Mouse (Mus musculus): Measurements from ENCODE around the gene Dnah8. TPM values are rescaled to one million over a fixed set of nuclear protein-coding genes. Genes with fewer than 3 reads are reported as not detected.

The Dnah8 gene
- polyA plus RNA-seq, 1 experiment: not detected

GRCm38 (mm10) chr17:30904096-30904495 lies 279.9 kb downstream of the Dnah8 start:
- H3K27me3 ChIP-seq (replicated peaks): peaks cover 71% of the 10 kb centered on the region
- H3K36me3 ChIP-seq (replicated peaks; ENCODE audit: low read length): no peaks in the 10 kb centered on the region
- TF ChIP-seq GATA1 (IDR thresholded peaks at IDR 0.05; ENCODE audit: borderline replicate concordance, low read length): no peak
- TF ChIP-seq FLI1 (IDR thresholded peaks at IDR 0.05; ENCODE audit: low read length): no peak
- peaks cover 18% of the 10 kb centered on the region for H3K9me3 ChIP-seq
- H3K4me1 ChIP-seq: peaks cover 49% of the 10 kb centered on the region
- H3K4me3 ChIP-seq (replicated peaks): no peak overlapping the region

- Histone ChIP-seq H3K27me3 (replicated peaks) (peaks cover 60% of the 10 kb centered on the region), H3K4me3 (replicated peaks) (peak overlapping the region; percentile 54), H3K36me3 (replicated peaks; ENCODE audit: low read length) (no peaks in the 10 kb centered on the region), H3K4me1 (peaks cover 42% of the 10 kb centered on the region), H3K9me3 (no peaks in the 10 kb centered on the region)
- TF ChIP-seq GATA1 (IDR thresholded peaks at IDR 0.05; ENCODE audit: borderline replicate concordance, low read length) (peak; percentile 75), FLI1 (IDR thresholded peaks at IDR 0.05; ENCODE audit: low read length) (no peak)
Observed at GRCm38 (mm10) chr17:30907577-30907976, 283.4 kb downstream of the Dnah8 start.

GRCm38 (mm10) chr17:30910866-30911731 lies 286.9 kb downstream of the Dnah8 start:
- no peaks in the 10 kb centered on the region for H3K9me3 ChIP-seq
- no peaks in the 10 kb centered on the region for H3K36me3 ChIP-seq (replicated peaks; ENCODE audit: low read length)
- TF ChIP-seq FLI1 (IDR thresholded peaks at IDR 0.05; ENCODE audit: low read length): no peak
- TF ChIP-seq GATA1 (IDR thresholded peaks at IDR 0.05; ENCODE audit: borderline replicate concordance, low read length): no peak
- H3K4me3 ChIP-seq (replicated peaks): no peak overlapping the region
- H3K27me3 ChIP-seq (replicated peaks): peaks cover 44% of the 10 kb centered on the region
- H3K4me1 ChIP-seq: peaks cover 34% of the 10 kb centered on the region

- no peak overlapping the region for H3K4me3 ChIP-seq (replicated peaks)
- peaks cover 44% of the 10 kb centered on the region for H3K27me3 ChIP-seq (replicated peaks)
- peaks cover 29% of the 10 kb centered on the region for H3K4me1 ChIP-seq
- H3K9me3 ChIP-seq: no peaks in the 10 kb centered on the region
- H3K36me3 ChIP-seq (replicated peaks; ENCODE audit: low read length): no peaks in the 10 kb centered on the region
- TF ChIP-seq FLI1 (IDR thresholded peaks at IDR 0.05; ENCODE audit: low read length) (no peak), GATA1 (IDR thresholded peaks at IDR 0.05; ENCODE audit: borderline replicate concordance, low read length) (no peak)
Observed at GRCm38 (mm10) chr17:30911732-30912088, 287.6 kb downstream of the Dnah8 start.

- Histone ChIP-seq H3K4me1 (peaks cover 21% of the 10 kb centered on the region), H3K36me3 (replicated peaks; ENCODE audit: low read length) (no peaks in the 10 kb centered on the region), H3K9me3 (no peaks in the 10 kb centered on the region), H3K4me3 (replicated peaks) (no peak overlapping the region), H3K27me3 (replicated peaks) (peaks cover 39% of the 10 kb centered on the region)
- TF ChIP-seq FLI1 (IDR thresholded peaks at IDR 0.05; ENCODE audit: low read length) (no peak), GATA1 (IDR thresholded peaks at IDR 0.05; ENCODE audit: borderline replicate concordance, low read length) (no peak)
Observed at GRCm38 (mm10) chr17:30912536-30912935, 288.4 kb downstream of the Dnah8 start.

GRCm38 (mm10) chr17:30914264-30914663 lies 290.1 kb downstream of the Dnah8 start:
- no peak; the same call in 2 of the 3 replicates for TF ChIP-seq GATA1 (IDR thresholded peaks at IDR 0.05; ENCODE audit: borderline replicate concordance, low read length)
- TF ChIP-seq FLI1 (IDR thresholded peaks at IDR 0.05; ENCODE audit: low read length): no peak
- Histone ChIP-seq H3K4me3 (replicated peaks) (peak overlapping the region; percentile 69), H3K36me3 (replicated peaks; ENCODE audit: low read length) (peaks cover 3% of the 10 kb centered on the region), H3K27me3 (replicated peaks) (peaks cover 40% of the 10 kb centered on the region), H3K4me1 (peaks cover 6% of the 10 kb centered on the region; the same call in 1 of the 2 replicates), H3K9me3 (no peaks in the 10 kb centered on the region)

GRCm38 (mm10) chr17:30923566-30923965 lies 299.4 kb downstream of the Dnah8 start:
- H3K4me3 ChIP-seq (replicated peaks): no peak overlapping the region
- peaks cover 2% of the 10 kb centered on the region for H3K27me3 ChIP-seq (replicated peaks)
- no peaks in the 10 kb centered on the region; the same call in 1 of the 2 replicates for H3K4me1 ChIP-seq
- no peaks in the 10 kb centered on the region for H3K9me3 ChIP-seq
- no peak for TF ChIP-seq GATA1 (IDR thresholded peaks at IDR 0.05; ENCODE audit: borderline replicate concordance, low read length)
- H3K36me3 ChIP-seq (replicated peaks; ENCODE audit: low read length): peaks cover 3% of the 10 kb centered on the region

Other genes starting within 250 kb of the Dnah8 start
- 80.3 and 125 TPM in 2 replicates for gene Btbd9, start 47.9 kb upstream of the Dnah8 start, polyA plus RNA-seq (2012; ENCODE audit: insufficient read depth, low replicate concordance)
- 0.65 and 21.7 TPM in 2 replicates for gene Glo1, start 2.5 kb downstream of the Dnah8 start, polyA plus RNA-seq (2012; ENCODE audit: insufficient read depth, low replicate concordance)

Data from megakaryocyte, embryonic 14.5 days (primary cell).